Comparison of ENCODE assay signal across 31 mouse cellular contexts in genomic region chr5:23587614-23588013, GRCm38 (mm10).
DNase-seq lines count a peak whose midpoint lies in the region; ATAC-seq and TF ChIP-seq lines count a peak whose summit lies in the region.
"Had no signal": no experiment of that assay in that cellular context is flagged by ENCODE, and none has a peak within 500 bp of the region (broad histone marks: within the 10 kb centered on the region; RNA-seq: fewer than 3 reads in every experiment).

No protein-coding gene starts in this region.

- no peak for TF ChIP-seq EP300 in liver, postnatal 0 days (IDR thresholded peaks at IDR 0.05; ENCODE audit: low read depth)

- no peak for DNase-seq in frontal cortex, postnatal 36 days (ENCODE audit: low spot score in 2 of 2)
- no peak for DNase-seq in liver, postnatal 0 days
- no peak for DNase-seq in liver
- DNase-seq in NIH3T3 (ENCODE audit: low read depth) = peak; percentile 23
- DNase-seq in skeletal muscle tissue, adult 2 months (ENCODE audit: low read depth, low spot score) = peak; percentile 38
- DNase-seq: adrenal gland, postnatal 10 days; adrenal gland, postnatal 36 days; B cell, adult 2 months; cerebellum, adult 11 months; cerebellum, adult 2 months; cerebellum, adult 9-11 months; cerebellum, postnatal 25 days; embryo, embryonic 11 days; forebrain, postnatal 0 days; gastrocnemius, postnatal 25 days; heart, adult 18-20 months; heart, postnatal 10 days; heart, postnatal 36 days had no signal

- ATAC-seq in frontal cortex, adult (ENCODE audit: low TSS enrichment) = peak; percentile 54; the same call in 1 of the 2 replicates
- ATAC-seq in liver, postnatal 0 days = no peak
- no peak for ATAC-seq in activated CD4-positive, CD25-positive, alpha-beta regulatory T cell, adult 4 months
- ATAC-seq: forebrain, embryonic 14.5 days; forebrain, postnatal 0 days; hindbrain, postnatal 0 days; inflammation-experienced regulatory T-cells, adult 6 months; intestine, embryonic 16.5 days had no signal

- no peaks in the 10 kb centered on the region for H3K27me3 ChIP-seq in liver, postnatal 0 days (ENCODE audit: insufficient read depth, low read length)
- H3K27me3 ChIP-seq: CH12.LX; embryonic facial prominence, embryonic 15.5 days; heart, embryonic 12.5 days; heart, embryonic 15.5 days had no signal

- H3K4me3 ChIP-seq in liver, postnatal 0 days (ENCODE audit: low read depth, low read length) = no peak overlapping the region
- H3K4me3 ChIP-seq: embryonic facial prominence, embryonic 15.5 days; heart, embryonic 12.5 days; heart, embryonic 15.5 days; hindbrain, embryonic 10.5 days had no signal

- no peak overlapping the region for H3K4me2 ChIP-seq in liver, postnatal 0 days (ENCODE audit: low read depth, low read length)
- H3K4me2 ChIP-seq: embryonic facial prominence, embryonic 15.5 days; heart, embryonic 12.5 days; heart, embryonic 15.5 days; hindbrain, embryonic 14.5 days had no signal

- no peak overlapping the region for H3K9ac ChIP-seq in liver, postnatal 0 days (replicated peaks)
- H3K9ac ChIP-seq: embryonic facial prominence, embryonic 15.5 days; forebrain, postnatal 0 days; heart, embryonic 12.5 days; heart, embryonic 15.5 days; hindbrain, embryonic 14.5 days had no signal

- peak overlapping the region; percentile 60 for H3K27ac ChIP-seq in liver, postnatal 0 days (ENCODE audit: low read depth)
- H3K27ac ChIP-seq: embryonic facial prominence, embryonic 15.5 days; heart, embryonic 15.5 days; hindbrain, embryonic 10.5 days; hindbrain, embryonic 14.5 days; hindbrain, postnatal 0 days had no signal

- no peaks in the 10 kb centered on the region for H3K36me3 ChIP-seq in liver, postnatal 0 days (replicated peaks; ENCODE audit: insufficient read depth, low read length)
- H3K36me3 ChIP-seq: embryonic facial prominence, embryonic 15.5 days; heart, embryonic 12.5 days; heart, embryonic 15.5 days; hindbrain, embryonic 10.5 days had no signal

- 75% methylated on average over 2 of the region's 2 CpGs for WGBS in liver, postnatal 0 days (ENCODE audit: insufficient replicate concordance)

- TF ChIP-seq CTCF in liver, postnatal 0 days (IDR thresholded peaks at IDR 0.05; ENCODE audit: low read depth) = no peak

- H3K4me1 ChIP-seq in liver, postnatal 0 days (ENCODE audit: insufficient read depth) = no peaks in the 10 kb centered on the region

- H3K9me3 ChIP-seq in liver, postnatal 0 days (ENCODE audit: low read length) = no peaks in the 10 kb centered on the region
- H3K9me3 ChIP-seq: embryonic facial prominence, embryonic 15.5 days; G1E; heart, embryonic 12.5 days; heart, embryonic 15.5 days; hindbrain, embryonic 10.5 days had no signal

Comparison
In these comparisons a context has a peak if more than half of its experiments do, and no peak if none do; other contexts are left out.
1. DNase-seq: peak in NIH3T3 (single experiment) and skeletal muscle tissue, adult 2 months (single experiment); none in frontal cortex, postnatal 36 days (0 of 2), liver, postnatal 0 days (single experiment) and liver (single experiment).